Mouse (Mus musculus) layer of hippocampus, adult 9-10 months (tissue): ENCODE measurements at regions not wholly inside any gene's neighbourhood (a gene's known extent, or its start where the extent isn't known, plus 50 kb on each side); places are given as distances from the start of the nearest gene placed in this dataset.

ENCODE experiments used
- DNase-seq: peaks from one replicate; pipeline ENCODE4 v3.0.0; 2022; ENCODE audit warnings: low spot score

DNA sequence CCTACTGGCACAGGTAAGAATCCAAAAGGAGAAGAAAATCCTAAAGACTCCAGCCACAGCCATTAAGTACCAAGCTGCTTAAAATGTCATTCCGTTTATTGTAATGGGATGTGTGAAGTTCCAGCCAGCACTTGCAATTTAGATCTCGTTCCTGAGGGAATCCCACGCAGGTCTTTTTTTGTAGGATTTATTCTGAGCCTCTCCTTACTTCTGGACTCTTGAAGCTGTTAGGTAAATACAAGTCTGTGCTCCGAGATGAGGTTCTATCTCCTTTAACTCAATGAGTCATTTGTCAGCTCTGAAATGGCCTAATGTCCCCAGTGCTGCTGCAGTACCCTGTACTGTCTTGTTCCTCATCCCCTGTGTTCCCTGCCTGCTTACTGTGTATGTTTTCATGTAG lies 94.9 kb upstream of the Eef1e1 start:
- no peak for DNase-seq

GRCm38 (mm10) chr13:38751876-38752275 lies 93.0 kb upstream of the Eef1e1 start:
- DNase-seq: no peak

DNA sequence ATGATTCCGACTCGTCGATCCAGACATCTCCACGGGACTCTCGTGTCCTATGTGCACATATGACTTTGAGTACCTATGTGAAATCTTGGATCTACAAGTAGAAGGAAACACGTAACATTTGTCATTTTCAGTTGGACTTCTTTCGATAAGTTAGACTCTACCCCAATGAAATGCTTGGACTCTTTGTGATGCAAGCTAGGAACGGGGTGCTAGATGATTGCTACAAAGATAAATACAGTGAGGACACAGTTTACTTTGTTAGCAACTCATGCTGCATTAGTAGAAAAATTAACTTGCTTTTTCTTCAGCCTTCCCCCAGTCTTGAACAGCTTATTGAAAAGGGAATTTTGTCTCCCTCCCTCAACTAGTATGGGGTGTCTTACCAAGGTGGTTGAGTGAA lies 81.2 kb upstream of the Eef1e1 start:
- no peak for DNase-seq

- DNase-seq: no peak
These were observed 77.6 kb upstream of the Eef1e1 start for GRCm38 (mm10) chr13:38736361-38737035.

DNA sequence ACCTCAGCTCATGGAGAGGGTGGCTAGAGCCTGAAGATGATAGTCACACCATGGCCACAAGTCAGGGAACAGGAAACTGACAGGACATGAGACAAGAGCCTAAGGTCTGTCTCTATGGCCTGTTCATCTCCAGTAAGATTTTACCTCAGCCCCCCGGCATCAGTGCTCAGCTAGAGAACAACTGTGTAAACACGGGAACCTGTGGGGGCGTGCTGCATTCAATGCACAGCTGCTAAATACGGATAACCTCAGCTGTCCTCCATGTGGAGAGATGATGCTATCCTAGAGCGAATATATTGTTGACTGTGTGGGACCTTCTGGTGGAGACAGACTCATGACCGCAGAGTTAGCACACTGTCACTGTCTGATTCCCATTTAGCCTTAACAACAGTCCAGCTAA lies 76.4 kb upstream of the Eef1e1 start:
- DNase-seq: no peak

GRCm38 (mm10) chr13:38733246-38733645 lies 74.4 kb upstream of the Eef1e1 start:
- DNase-seq: no peak

- no peak for DNase-seq
These were observed 66.6 kb upstream of the Eef1e1 start for GRCm38 (mm10) chr13:38725452-38725851.

GRCm38 (mm10) chr13:38721166-38721565 lies 62.3 kb upstream of the Eef1e1 start:
- DNase-seq: no peak

DNA sequence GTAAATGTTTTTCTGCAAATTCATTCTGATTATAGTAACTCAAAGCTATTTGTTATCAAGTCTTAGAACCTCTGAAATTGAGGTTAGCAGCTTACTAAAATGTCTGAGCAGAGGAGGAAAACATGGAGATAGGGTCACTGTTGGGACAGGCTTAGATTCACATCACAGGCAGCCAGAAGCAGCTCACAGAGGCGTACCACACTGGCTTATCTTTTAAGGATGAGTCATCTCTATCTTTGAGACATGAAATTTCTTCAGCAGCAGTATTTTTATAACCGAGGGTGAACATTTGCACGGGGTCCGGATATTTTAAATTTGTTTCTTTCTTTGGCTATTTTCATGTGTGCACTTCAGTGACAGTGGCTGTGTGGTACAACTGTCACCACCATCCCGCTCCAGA lies 56.0 kb upstream of the Eef1e1 start:
- DNase-seq: no peak
